Mouse (Mus musculus): ENCODE data around the gene Epb41l3.

Gene Epb41l3

GRCm38 (mm10) chr17:69180905-69181559 is 105.5 kb downstream of the Epb41l3 start:
- no peak for DNase-seq (ENCODE audit: extremely low read depth, insufficient read length, low spot score)

- no peak for DNase-seq (ENCODE audit: extremely low read depth, insufficient read length, low spot score)
These were observed 106.3 kb downstream of the Epb41l3 start for GRCm38 (mm10) chr17:69181560-69182316.

- no peak for DNase-seq (ENCODE audit: extremely low read depth, insufficient read length, low spot score)
These were observed 112.3 kb downstream of the Epb41l3 start for GRCm38 (mm10) chr17:69187794-69188193.

GRCm38 (mm10) chr17:69192863-69193493 is 117.5 kb downstream of the Epb41l3 start:
- no peak for DNase-seq (ENCODE audit: extremely low read depth, insufficient read length, low spot score)

- DNase-seq (ENCODE audit: extremely low read depth, insufficient read length, low spot score) = no peak
These were observed 119.1 kb downstream of the Epb41l3 start for GRCm38 (mm10) chr17:69194599-69194998.

GRCm38 (mm10) chr17:69195758-69196157 is 120.3 kb downstream of the Epb41l3 start:
- DNase-seq (ENCODE audit: extremely low read depth, insufficient read length, low spot score) = no peak

- DNase-seq (ENCODE audit: extremely low read depth, insufficient read length, low spot score) = no peak
These were observed 121.2 kb downstream of the Epb41l3 start for GRCm38 (mm10) chr17:69196656-69197055.

- no peak for DNase-seq (ENCODE audit: extremely low read depth, insufficient read length, low spot score)
These were observed 123.3 kb downstream of the Epb41l3 start for GRCm38 (mm10) chr17:69198805-69199204.

GRCm38 (mm10) chr17:69199827-69200226 is 124.3 kb downstream of the Epb41l3 start:
- DNase-seq (ENCODE audit: extremely low read depth, insufficient read length, low spot score) = no peak

- DNase-seq (ENCODE audit: extremely low read depth, insufficient read length, low spot score) = no peak
These were observed 125.5 kb downstream of the Epb41l3 start for GRCm38 (mm10) chr17:69200936-69201335.

GRCm38 (mm10) chr17:69205282-69205999 is 130.0 kb downstream of the Epb41l3 start:
- DNase-seq (ENCODE audit: extremely low read depth, insufficient read length, low spot score) = no peak

- no peak for DNase-seq (ENCODE audit: extremely low read depth, insufficient read length, low spot score)
These were observed 132.3 kb downstream of the Epb41l3 start for GRCm38 (mm10) chr17:69207562-69208312.

- DNase-seq (ENCODE audit: extremely low read depth, insufficient read length, low spot score) = no peak
These were observed 135.6 kb downstream of the Epb41l3 start for GRCm38 (mm10) chr17:69211065-69211464.

GRCm38 (mm10) chr17:69216120-69216519 is 140.6 kb downstream of the Epb41l3 start:
- DNase-seq (ENCODE audit: extremely low read depth, insufficient read length, low spot score) = no peak

GRCm38 (mm10) chr17:69220849-69221248 is 145.4 kb downstream of the Epb41l3 start:
- DNase-seq (ENCODE audit: extremely low read depth, insufficient read length, low spot score) = no peak

- DNase-seq (ENCODE audit: extremely low read depth, insufficient read length, low spot score) = no peak
These were observed 145.9 kb downstream of the Epb41l3 start for GRCm38 (mm10) chr17:69221377-69221776.

GRCm38 (mm10) chr17:69221966-69222692 is 146.6 kb downstream of the Epb41l3 start:
- no peak for DNase-seq (ENCODE audit: extremely low read depth, insufficient read length, low spot score)

- DNase-seq (ENCODE audit: extremely low read depth, insufficient read length, low spot score) = no peak
These were observed 150.5 kb downstream of the Epb41l3 start for GRCm38 (mm10) chr17:69225996-69226395.

- DNase-seq (ENCODE audit: extremely low read depth, insufficient read length, low spot score) = peak; percentile 17
These were observed 152.0 kb downstream of the Epb41l3 start for GRCm38 (mm10) chr17:69227426-69228014.
